Mouse (Mus musculus): ENCODE measurements around the gene Schip1. TPM values are rescaled to one million over a fixed set of nuclear protein-coding genes. Genes with fewer than 3 reads are reported as not detected.

The Schip1 gene
- polyA plus RNA-seq, 1 experiment from 2014 or later = 47.2 TPM

DNA sequence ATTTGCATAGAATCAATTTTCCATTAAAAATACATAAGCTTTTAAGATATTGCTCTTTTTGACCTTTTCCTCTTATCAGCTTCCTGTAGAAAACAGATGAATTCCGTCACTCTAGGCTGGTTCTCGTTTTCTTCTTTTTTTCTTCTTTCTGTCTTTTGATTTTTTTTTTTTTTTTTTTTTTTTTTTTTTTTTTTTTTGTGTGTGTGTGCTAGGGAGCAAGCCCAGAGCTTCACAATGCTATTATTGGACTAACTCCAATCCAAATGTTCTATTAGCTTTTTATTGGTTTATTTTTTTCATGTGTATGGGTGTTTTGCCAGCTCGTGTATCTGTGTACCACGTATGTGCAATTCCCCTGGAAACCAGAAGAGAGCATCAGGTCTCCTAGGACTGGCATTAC, 420.0 kb downstream of the Schip1 start:
- Histone ChIP-seq H3K9ac (replicated peaks; ENCODE audit: low read depth, low read length) (no peak overlapping the region), H3K27ac (ENCODE audit: low read length) (no peak overlapping the region), H3K4me2 (replicated peaks; ENCODE audit: low read depth, low read length) (no peak overlapping the region), H3K36me3 (ENCODE audit: control insufficient read depth, insufficient read depth, low read length) (no peaks in the 10 kb centered on the region), H3K4me3 (ENCODE audit: low read depth, low read length) (no peak overlapping the region), H3K9me3 (ENCODE audit: control insufficient read depth, low read depth, low read length) (no peaks in the 10 kb centered on the region), H3K4me1 (ENCODE audit: control insufficient read depth, insufficient read depth, low read length) (0 out of 2 replicates have a peak, but pooled peaks cover 3% of the 10 kb centered on the region), H3K27me3 (ENCODE audit: control insufficient read depth, insufficient read depth, low read length) (no peaks in the 10 kb centered on the region)
- no peak for ATAC-seq (ENCODE audit: insufficient number of reproducible peaks, insufficient read depth, low FRiP score, low read depth)
- 88% methylated on average over 4 of the region's 4 CpGs for WGBS

DNA sequence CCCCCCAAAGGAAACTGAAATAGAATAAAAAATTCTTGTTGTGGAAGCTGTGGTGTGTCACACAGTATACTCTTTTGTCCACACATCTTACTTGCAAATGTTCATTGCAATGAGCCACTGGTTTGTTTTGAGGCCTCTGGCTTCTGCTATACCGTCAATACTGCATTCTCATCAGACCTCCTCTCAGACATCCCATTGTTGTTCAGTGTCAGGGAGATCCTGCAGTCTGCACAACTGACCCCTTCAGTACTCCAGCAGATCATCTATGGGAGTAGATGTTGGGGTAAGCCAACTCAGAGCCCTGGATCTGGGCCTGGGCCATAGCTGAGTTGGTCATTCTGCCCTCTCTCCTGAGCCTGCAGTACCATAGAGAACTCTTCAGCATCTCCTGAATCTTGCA, 423.0 kb downstream of the Schip1 start:
- no peaks in the 10 kb centered on the region for H3K36me3 ChIP-seq (ENCODE audit: control insufficient read depth, insufficient read depth, low read length)
- no peak overlapping the region for H3K27ac ChIP-seq (ENCODE audit: low read length)
- no peak for ATAC-seq (ENCODE audit: insufficient number of reproducible peaks, insufficient read depth, low FRiP score, low read depth)
- H3K27me3 ChIP-seq (ENCODE audit: control insufficient read depth, insufficient read depth, low read length) = no peaks in the 10 kb centered on the region
- no peak overlapping the region for H3K9ac ChIP-seq (replicated peaks; ENCODE audit: low read depth, low read length)
- no peak overlapping the region for H3K4me2 ChIP-seq (replicated peaks; ENCODE audit: low read depth, low read length)
- 69% methylated on average over 1 of the region's 1 CpGs for WGBS
- no peaks in the 10 kb centered on the region for H3K9me3 ChIP-seq (ENCODE audit: control insufficient read depth, low read depth, low read length)
- 0 out of 2 replicates have a peak, but pooled peaks cover 8% of the 10 kb centered on the region for H3K4me1 ChIP-seq (ENCODE audit: control insufficient read depth, insufficient read depth, low read length)
- H3K4me3 ChIP-seq (ENCODE audit: low read depth, low read length) = no peak overlapping the region

DNA sequence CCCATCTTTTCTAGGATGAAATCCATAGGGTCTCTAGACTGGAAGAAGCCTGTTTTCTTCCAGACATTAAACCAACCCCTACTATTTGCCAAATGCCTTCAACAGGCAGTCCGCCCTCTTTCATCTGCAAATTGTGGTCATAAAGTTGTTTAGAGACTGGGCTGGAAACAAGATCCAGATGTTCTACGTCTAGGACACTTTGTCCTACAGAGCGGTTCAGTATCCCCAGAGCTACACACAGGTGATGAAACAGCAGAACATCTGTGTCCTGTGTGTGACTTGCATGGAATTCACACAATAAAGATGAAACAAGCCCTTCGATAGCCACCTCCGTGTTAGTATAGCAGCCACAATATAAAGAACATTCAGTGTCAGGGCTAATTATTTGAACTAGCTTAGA, 423.7 kb downstream of the Schip1 start:
- Histone ChIP-seq H3K9me3 (ENCODE audit: control insufficient read depth, low read depth, low read length) (no peaks in the 10 kb centered on the region), H3K27ac (ENCODE audit: low read length) (no peak overlapping the region), H3K4me2 (replicated peaks; ENCODE audit: low read depth, low read length) (no peak overlapping the region), H3K4me1 (ENCODE audit: control insufficient read depth, insufficient read depth, low read length) (0 out of 2 replicates have a peak, but pooled peaks cover 8% of the 10 kb centered on the region), H3K9ac (replicated peaks; ENCODE audit: low read depth, low read length) (no peak overlapping the region), H3K4me3 (ENCODE audit: low read depth, low read length) (no peak overlapping the region), H3K36me3 (ENCODE audit: control insufficient read depth, insufficient read depth, low read length) (no peaks in the 10 kb centered on the region), H3K27me3 (ENCODE audit: control insufficient read depth, insufficient read depth, low read length) (no peaks in the 10 kb centered on the region)
- WGBS = 51% methylated on average over 5 of the region's 5 CpGs
- no peak for ATAC-seq (ENCODE audit: insufficient number of reproducible peaks, insufficient read depth, low FRiP score, low read depth)

DNA sequence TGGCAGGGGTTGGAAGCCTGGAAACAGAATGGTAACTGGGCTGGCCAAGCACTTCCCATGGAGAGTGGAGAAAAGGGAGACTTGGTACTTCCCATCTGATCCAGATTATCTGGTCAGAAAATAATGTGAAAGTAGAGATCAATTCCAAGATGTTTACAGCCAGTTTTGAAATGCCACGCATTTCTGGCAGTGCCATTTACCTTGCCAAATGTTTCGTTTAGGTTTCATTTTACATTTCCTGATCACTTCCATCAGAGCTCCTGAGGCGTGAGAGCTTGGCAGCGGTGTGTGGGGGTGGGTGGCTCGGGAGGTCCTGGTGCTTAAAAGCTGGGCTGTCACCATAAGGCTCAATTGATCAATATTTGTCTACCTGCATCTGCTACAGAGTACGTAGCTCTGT, 426.9 kb downstream of the Schip1 start:
- Histone ChIP-seq H3K9me3 (ENCODE audit: control insufficient read depth, low read depth, low read length) (no peaks in the 10 kb centered on the region), H3K36me3 (ENCODE audit: control insufficient read depth, insufficient read depth, low read length) (no peaks in the 10 kb centered on the region), H3K9ac (replicated peaks; ENCODE audit: low read depth, low read length) (no peak overlapping the region), H3K4me1 (ENCODE audit: control insufficient read depth, insufficient read depth, low read length) (peaks cover 18% of the 10 kb centered on the region; the same call in 1 of the 2 replicates), H3K4me2 (replicated peaks; ENCODE audit: low read depth, low read length) (no peak overlapping the region), H3K27me3 (ENCODE audit: control insufficient read depth, insufficient read depth, low read length) (no peaks in the 10 kb centered on the region), H3K4me3 (ENCODE audit: low read depth, low read length) (no peak overlapping the region), H3K27ac (ENCODE audit: low read length) (peak overlapping the region; percentile 96; the same call in 1 of the 2 replicates)
- WGBS = 65% methylated on average over 6 of the region's 6 CpGs
- no peak for ATAC-seq (ENCODE audit: insufficient number of reproducible peaks, insufficient read depth, low FRiP score, low read depth)

DNA sequence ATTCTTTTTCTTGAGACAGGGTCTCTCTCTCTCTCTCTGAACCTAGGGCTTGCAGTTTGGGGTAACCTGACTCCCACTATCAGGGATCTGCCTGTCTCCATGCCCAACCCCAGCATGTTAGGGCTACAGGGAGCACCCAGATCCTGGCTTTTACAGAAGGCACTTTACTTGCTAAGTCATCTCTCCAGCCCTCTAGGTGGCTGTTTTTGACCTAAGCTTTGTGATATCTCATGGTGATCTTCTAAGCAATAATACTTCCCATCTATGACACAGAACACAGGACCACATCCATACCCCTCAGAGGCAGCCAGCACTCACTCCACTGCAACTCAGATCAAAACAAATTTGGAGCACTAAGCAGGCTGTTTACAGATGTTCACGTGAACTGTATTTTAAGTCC, 427.5 kb downstream of the Schip1 start:
- WGBS = 33% methylated on average over 1 of the region's 1 CpGs
- no peaks in the 10 kb centered on the region for H3K9me3 ChIP-seq (ENCODE audit: control insufficient read depth, low read depth, low read length)
- no peaks in the 10 kb centered on the region for H3K36me3 ChIP-seq (ENCODE audit: control insufficient read depth, insufficient read depth, low read length)
- H3K4me1 ChIP-seq (ENCODE audit: control insufficient read depth, insufficient read depth, low read length) = peaks cover 18% of the 10 kb centered on the region; the same call in 1 of the 2 replicates
- H3K27ac ChIP-seq (ENCODE audit: low read length) = peak overlapping the region; percentile 96; the same call in 1 of the 2 replicates
- peak overlapping the region; percentile 91; the same call in 1 of the 2 replicates for H3K4me2 ChIP-seq (replicated peaks; ENCODE audit: low read depth, low read length)
- no peak overlapping the region for H3K4me3 ChIP-seq (ENCODE audit: low read depth, low read length)
- H3K27me3 ChIP-seq (ENCODE audit: control insufficient read depth, insufficient read depth, low read length) = no peaks in the 10 kb centered on the region
- ATAC-seq (ENCODE audit: insufficient number of reproducible peaks, insufficient read depth, low FRiP score, low read depth) = no peak
- H3K9ac ChIP-seq (replicated peaks; ENCODE audit: low read depth, low read length) = no peak overlapping the region

DNA sequence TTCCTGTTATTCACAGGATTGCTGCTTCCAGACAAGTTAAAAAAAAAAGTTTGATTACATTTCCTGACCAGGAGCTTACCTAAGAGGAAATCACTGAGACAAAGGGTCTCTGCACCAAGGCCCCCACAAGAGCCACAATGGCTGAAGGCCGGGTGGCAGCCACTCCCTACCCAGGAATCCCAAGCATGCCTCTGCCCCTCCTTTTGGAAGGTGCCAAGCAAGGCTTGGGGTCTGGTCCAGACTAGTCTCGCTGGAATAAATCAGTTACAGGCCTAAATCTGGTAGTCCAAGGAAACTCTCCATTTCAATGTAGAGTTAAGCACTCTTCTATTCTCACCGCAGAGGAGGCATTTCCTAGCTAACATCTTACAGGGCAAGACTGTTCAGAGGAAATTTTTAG, 427.9 kb downstream of the Schip1 start:
- H3K9ac ChIP-seq (replicated peaks; ENCODE audit: low read depth, low read length) = no peak overlapping the region
- H3K4me2 ChIP-seq (replicated peaks; ENCODE audit: low read depth, low read length) = peak overlapping the region; percentile 91
- H3K36me3 ChIP-seq (ENCODE audit: control insufficient read depth, insufficient read depth, low read length) = no peaks in the 10 kb centered on the region
- H3K4me3 ChIP-seq (ENCODE audit: low read depth, low read length) = no peak overlapping the region
- no peaks in the 10 kb centered on the region for H3K27me3 ChIP-seq (ENCODE audit: control insufficient read depth, insufficient read depth, low read length)
- peaks cover 18% of the 10 kb centered on the region; the same call in 1 of the 2 replicates for H3K4me1 ChIP-seq (ENCODE audit: control insufficient read depth, insufficient read depth, low read length)
- 23% methylated on average over 3 of the region's 3 CpGs for WGBS
- H3K9me3 ChIP-seq (ENCODE audit: control insufficient read depth, low read depth, low read length) = no peaks in the 10 kb centered on the region
- H3K27ac ChIP-seq (ENCODE audit: low read length) = peak overlapping the region; percentile 96
- ATAC-seq (ENCODE audit: insufficient number of reproducible peaks, insufficient read depth, low FRiP score, low read depth) = no peak

DNA sequence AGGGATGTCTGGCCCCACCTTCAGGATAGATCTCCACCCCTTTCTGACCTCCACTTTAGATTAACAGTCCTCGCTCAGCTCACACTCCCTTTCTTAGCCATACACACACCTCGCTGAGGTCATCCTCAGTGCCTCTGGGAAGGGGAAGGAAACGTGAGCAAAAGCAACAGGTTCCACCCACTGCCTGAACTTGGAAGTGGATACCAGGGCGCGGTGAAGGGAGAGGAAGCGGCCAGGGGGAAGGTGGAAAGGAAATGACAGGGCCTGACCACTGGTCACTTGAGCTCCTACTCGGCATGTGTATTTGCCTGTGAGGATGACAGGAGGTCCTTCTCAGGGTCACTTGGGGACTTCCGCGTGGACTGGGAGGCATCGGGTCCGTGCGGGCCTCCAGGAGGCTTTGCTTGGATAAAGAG, 428.6 kb downstream of the Schip1 start:
- no peaks in the 10 kb centered on the region for H3K36me3 ChIP-seq (ENCODE audit: control insufficient read depth, insufficient read depth, low read length)
- peak; percentile 77 for ATAC-seq (ENCODE audit: insufficient number of reproducible peaks, insufficient read depth, low FRiP score, low read depth)
- WGBS = 1% methylated on average over 12 of the region's 12 CpGs
- peak overlapping the region; percentile 91 for H3K4me2 ChIP-seq (replicated peaks; ENCODE audit: low read depth, low read length)
- peak overlapping the region; percentile 78 for H3K4me3 ChIP-seq (ENCODE audit: low read depth, low read length)
- no peaks in the 10 kb centered on the region for H3K9me3 ChIP-seq (ENCODE audit: control insufficient read depth, low read depth, low read length)
- peak overlapping the region; percentile 96 for H3K27ac ChIP-seq (ENCODE audit: low read length)
- peaks cover 16% of the 10 kb centered on the region; the same call in 1 of the 2 replicates for H3K4me1 ChIP-seq (ENCODE audit: control insufficient read depth, insufficient read depth, low read length)
- H3K27me3 ChIP-seq (ENCODE audit: control insufficient read depth, insufficient read depth, low read length) = no peaks in the 10 kb centered on the region
- H3K9ac ChIP-seq (replicated peaks; ENCODE audit: low read depth, low read length) = peak overlapping the region; percentile 71

DNA sequence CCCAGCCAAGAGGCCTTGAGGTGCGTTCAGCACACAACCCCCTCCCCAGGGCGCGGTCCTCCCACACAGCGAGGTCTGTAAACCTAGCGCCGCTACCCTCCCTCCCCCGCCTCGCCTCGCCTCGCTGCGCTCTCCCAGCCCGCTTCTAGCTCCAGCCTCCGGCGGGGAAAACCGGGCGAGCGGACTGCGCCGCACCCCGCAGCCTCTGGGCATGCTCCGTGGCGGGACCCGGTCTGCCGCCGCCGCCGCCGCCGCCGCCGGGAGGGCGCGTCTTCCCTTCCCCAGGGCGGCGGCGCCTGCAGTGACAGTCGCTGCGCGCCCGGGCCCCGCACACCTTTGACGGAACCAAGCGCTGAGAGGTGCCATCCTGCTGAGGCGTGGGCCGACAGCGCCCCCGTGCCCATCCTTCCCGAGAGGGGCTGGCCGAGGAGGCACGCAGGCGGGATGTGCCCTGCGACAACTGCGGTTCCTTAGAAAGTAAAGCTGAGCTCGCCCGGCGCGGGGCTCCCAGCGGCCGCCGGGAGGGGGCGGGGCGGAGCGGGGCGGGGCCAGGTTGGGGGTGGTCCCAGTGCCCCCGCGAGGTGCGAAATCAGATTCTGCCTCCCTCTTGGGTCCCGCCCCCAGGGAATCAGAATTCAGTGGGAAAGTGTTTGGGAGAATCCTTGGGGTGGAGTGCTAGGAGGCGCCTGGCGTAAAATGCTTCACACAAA, 429.1 kb downstream of the Schip1 start:
- peak overlapping the region; percentile 78 for H3K4me3 ChIP-seq (ENCODE audit: low read depth, low read length)
- WGBS = under 1% methylated on average over 59 of the region's 70 CpGs
- H3K36me3 ChIP-seq (ENCODE audit: control insufficient read depth, insufficient read depth, low read length) = no peaks in the 10 kb centered on the region
- peak; percentile 79 for ATAC-seq (ENCODE audit: insufficient number of reproducible peaks, insufficient read depth, low FRiP score, low read depth)
- H3K9me3 ChIP-seq (ENCODE audit: control insufficient read depth, low read depth, low read length) = no peaks in the 10 kb centered on the region
- H3K4me1 ChIP-seq (ENCODE audit: control insufficient read depth, insufficient read depth, low read length) = peaks cover 14% of the 10 kb centered on the region; the same call in 1 of the 2 replicates
- peak overlapping the region; percentile 96 for H3K27ac ChIP-seq (ENCODE audit: low read length)
- peak overlapping the region; percentile 91 for H3K4me2 ChIP-seq (replicated peaks; ENCODE audit: low read depth, low read length)
- no peaks in the 10 kb centered on the region for H3K27me3 ChIP-seq (ENCODE audit: control insufficient read depth, insufficient read depth, low read length)
- peak overlapping the region; percentile 71 for H3K9ac ChIP-seq (replicated peaks; ENCODE audit: low read depth, low read length)
